Mouse (Mus musculus) intestine, embryonic 14.5 days (tissue): ENCODE data around the gene Cenpc1. TPM values are rescaled to one million over a fixed set of nuclear protein-coding genes. Genes with fewer than 3 reads are reported as not detected.

Source experiments
- ATAC-seq: fragments of 200-750 bp; cut with Nextera tagmentation; replicated peaks from 2 replicates; pipeline ENCODE4 v1.8.0; 2017; ENCODE audit warnings: low read depth, moderate number of reproducible peaks, moderate TSS enrichment, moderate library complexity; ENCODE audit not compliant: low FRiP score, low TSS enrichment
- DNase-seq: peaks from one replicate; pipeline ENCODE4 v3.0.0-alpha.2; 2018; ENCODE audit warnings: low spot score
- H3K27ac ChIP-seq: fragments of 300-500 bp; sonication (generic); 2 replicates; pipeline ENCODE4 v1.5.1; 2014; ENCODE audit warnings: low read depth, mild to moderate bottlenecking, control low read depth
- H3K27me3 ChIP-seq: fragments of 300-500 bp; sonication (generic); replicated peaks from 2 replicates; pipeline ENCODE4 v1.6.1; 2014; ENCODE audit warnings: low read length, control low read depth; ENCODE audit not compliant: control insufficient read depth, insufficient read depth
- H3K36me3 ChIP-seq: fragments of 300-500 bp; sonication (generic); 2 replicates; pipeline ENCODE4 v1.6.1; 2014; ENCODE audit warnings: low read length, control low read depth; ENCODE audit not compliant: control insufficient read depth, insufficient read depth
- H3K4me1 ChIP-seq: fragments of 300-500 bp; sonication (generic); replicated peaks from 2 replicates; pipeline ENCODE4 v1.6.1; 2014; ENCODE audit warnings: low read length, control low read depth, mixed read lengths; ENCODE audit not compliant: control insufficient read depth, insufficient read depth
- H3K4me2 ChIP-seq: fragments of 300-500 bp; sonication (generic); 2 replicates; pipeline ENCODE4 v1.6.1; 2014; ENCODE audit warnings: low read length
- H3K4me3 ChIP-seq: fragments of 300-500 bp; sonication (generic); 2 replicates; pipeline ENCODE4 v1.5.1; 2014; ENCODE audit warnings: low read depth, low read length, control low read depth, mixed read lengths
- H3K9ac ChIP-seq: fragments of 300-500 bp; sonication (generic); 2 replicates; pipeline ENCODE4 v1.6.1; 2014; ENCODE audit warnings: mild to moderate bottlenecking, low read length
- H3K9me3 ChIP-seq: fragments of 300-500 bp; sonication (generic); 2 replicates; pipeline ENCODE4 v1.6.1; 2016; ENCODE audit warnings: low read length, control low read depth; ENCODE audit not compliant: control insufficient read depth
- WGBS: fragments of 180-500 bp; shearing (Covaris S2); extraction: QIAGEN DNeasy Blood & Tissue Kit; methylation state at CpG from one replicate; pipeline ENCODE4 v1.1.7; 2014; 5-methylcytosine and 5-hydroxymethylcytosine counted together
- polyA plus RNA-seq: library from polyadenylated mRNA; unstranded; fragments of >200 nt; fragmentation: Nextera tagmentation; extraction: Ambion mirVana; gene quantifications from 2 replicates; pipeline ENCODE4 v1.2.1, GENCODE M21; 2014

The Cenpc1 gene
- polyA plus RNA-seq, result 30.5 and 32.4 TPM in 2 replicates

GRCm38 (mm10) chr5:86065101-86065875, at the start of gene Cenpc1:
Cenpc1 (minus strand) TSS chr5:86065583.
- WGBS, result under 1% methylated on average over 60 of the region's 60 CpGs
- no peaks in the 10 kb centered on the region for H3K4me1 ChIP-seq
- no peaks in the 10 kb centered on the region for H3K9me3 ChIP-seq
- H3K9ac ChIP-seq, result peak within 1 kb of the TSS; percentile 78
- peak within 1 kb of the TSS; percentile 75 for H3K4me3 ChIP-seq
- DNase-seq (peak; percentile 100), ATAC-seq (peak; percentile 92)
- H3K27me3 ChIP-seq, result no peaks in the 10 kb centered on the region
- no peaks in the 10 kb centered on the region for H3K36me3 ChIP-seq
- peak within 1 kb of the TSS; percentile 88 for H3K27ac ChIP-seq
- H3K4me2 ChIP-seq, result peak within 1 kb of the TSS; percentile 81

DNA sequence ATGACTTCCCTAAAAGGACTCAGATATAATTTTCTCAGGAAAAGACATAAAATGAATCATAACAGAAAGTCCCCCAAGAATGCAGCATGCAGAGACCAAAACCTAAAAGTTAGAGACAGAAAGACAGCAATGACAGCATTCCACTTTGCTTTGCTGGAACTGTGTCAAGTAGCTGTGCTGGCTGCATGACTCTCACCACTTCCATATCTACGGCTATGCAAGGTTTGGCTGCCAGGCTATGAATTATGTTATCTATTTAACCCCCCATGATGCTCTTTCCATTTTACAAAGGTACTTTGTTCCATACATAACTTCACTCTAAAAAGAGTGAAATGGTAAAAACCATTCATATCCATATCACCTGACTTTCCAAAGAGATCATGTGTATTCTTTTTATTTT, 48.6 kb upstream of the Cenpc1 start:
- Histone ChIP-seq H3K4me3 (no peak overlapping the region), H3K9ac (no peak overlapping the region), H3K36me3 (peaks cover 50% of the 10 kb centered on the region), H3K27me3 (no peaks in the 10 kb centered on the region), H3K4me1 (no peaks in the 10 kb centered on the region), H3K4me2 (no peak overlapping the region), H3K9me3 (no peaks in the 10 kb centered on the region), H3K27ac (no peak overlapping the region)
- DNase-seq (no peak), ATAC-seq (no peak)
- 72% methylated on average over 1 of the region's 1 CpGs for WGBS

DNA sequence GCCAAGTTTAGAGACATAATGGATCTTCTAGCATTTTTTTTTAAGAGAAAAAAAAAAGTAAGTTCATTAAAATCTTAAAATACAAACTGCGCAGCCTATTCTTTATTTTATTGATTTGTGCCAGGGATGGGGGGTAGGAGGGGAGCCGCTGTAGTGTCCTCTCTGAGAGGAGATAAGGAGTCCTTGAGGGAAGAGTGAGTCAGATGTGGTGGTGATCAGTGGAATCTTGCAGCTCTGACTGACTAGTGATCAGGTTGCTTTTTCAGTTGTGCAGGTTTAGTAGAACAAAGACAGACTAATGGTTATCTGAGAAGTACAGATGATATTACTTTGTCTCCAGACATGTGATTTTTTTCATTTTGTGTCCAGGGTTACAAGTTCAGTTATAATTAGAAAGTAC, 47.7 kb upstream of the Cenpc1 start:
- Histone ChIP-seq H3K4me3 (no peak overlapping the region), H3K27ac (no peak overlapping the region), H3K4me2 (no peak overlapping the region), H3K9ac (no peak overlapping the region), H3K27me3 (no peaks in the 10 kb centered on the region), H3K9me3 (no peaks in the 10 kb centered on the region), H3K36me3 (peaks cover 41% of the 10 kb centered on the region), H3K4me1 (no peaks in the 10 kb centered on the region)
- WGBS, result 88% methylated on average over 2 of the region's 2 CpGs
- DNase-seq, result no peak
- no peak for ATAC-seq

- Histone ChIP-seq H3K27me3 (no peaks in the 10 kb centered on the region), H3K4me3 (no peak overlapping the region), H3K9ac (no peak overlapping the region), H3K4me1 (no peaks in the 10 kb centered on the region), H3K36me3 (peaks cover 39% of the 10 kb centered on the region), H3K4me2 (no peak overlapping the region), H3K27ac (no peak overlapping the region), H3K9me3 (no peaks in the 10 kb centered on the region)
- ATAC-seq (no peak), DNase-seq (no peak)
- WGBS, result 90% methylated on average over 1 of the region's 1 CpGs
These were observed 45.7 kb upstream of the Cenpc1 start for GRCm38 (mm10) chr5:86111074-86111473.

- H3K4me1 ChIP-seq, result no peaks in the 10 kb centered on the region
- no peak overlapping the region for H3K9ac ChIP-seq
- H3K9me3 ChIP-seq, result no peaks in the 10 kb centered on the region
- H3K4me3 ChIP-seq, result no peak overlapping the region
- 86% methylated on average over 2 of the region's 2 CpGs for WGBS
- no peak for DNase-seq
- ATAC-seq, result no peak
- no peak overlapping the region for H3K27ac ChIP-seq
- no peak overlapping the region for H3K4me2 ChIP-seq
- no peaks in the 10 kb centered on the region for H3K27me3 ChIP-seq
- H3K36me3 ChIP-seq, result peaks cover 16% of the 10 kb centered on the region; the same call in 1 of the 2 replicates
These were observed 41.2 kb upstream of the Cenpc1 start for GRCm38 (mm10) chr5:86106610-86107009.

DNA sequence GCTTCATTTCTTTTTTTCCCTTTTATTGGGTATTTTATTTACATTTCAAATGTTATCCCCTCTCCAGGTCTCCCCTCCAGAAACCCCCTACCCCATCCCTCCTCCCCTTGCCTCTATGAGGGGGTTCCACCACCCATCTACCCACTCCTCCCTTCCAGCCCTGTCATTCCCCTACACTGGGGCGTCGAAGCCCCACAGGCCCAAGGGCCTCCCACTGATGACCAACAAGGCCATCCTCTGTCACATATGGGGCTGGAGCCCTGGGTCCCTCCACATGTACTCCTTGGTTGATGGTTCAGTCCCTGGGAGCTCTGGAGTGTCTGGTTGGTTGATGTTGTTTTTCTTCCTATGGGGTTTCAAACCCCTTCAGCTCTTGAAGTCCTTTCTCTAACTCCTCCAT, 36.8 kb upstream of the Cenpc1 start:
- DNase-seq (no peak), ATAC-seq (no peak)
- Histone ChIP-seq H3K36me3 (no peaks in the 10 kb centered on the region), H3K4me2 (no peak overlapping the region), H3K27me3 (no peaks in the 10 kb centered on the region), H3K27ac (no peak overlapping the region), H3K9me3 (no peaks in the 10 kb centered on the region), H3K4me3 (no peak overlapping the region), H3K9ac (no peak overlapping the region), H3K4me1 (no peaks in the 10 kb centered on the region)
- 96% methylated on average over 2 of the region's 2 CpGs for whole genome bisulfite sequencing

DNA sequence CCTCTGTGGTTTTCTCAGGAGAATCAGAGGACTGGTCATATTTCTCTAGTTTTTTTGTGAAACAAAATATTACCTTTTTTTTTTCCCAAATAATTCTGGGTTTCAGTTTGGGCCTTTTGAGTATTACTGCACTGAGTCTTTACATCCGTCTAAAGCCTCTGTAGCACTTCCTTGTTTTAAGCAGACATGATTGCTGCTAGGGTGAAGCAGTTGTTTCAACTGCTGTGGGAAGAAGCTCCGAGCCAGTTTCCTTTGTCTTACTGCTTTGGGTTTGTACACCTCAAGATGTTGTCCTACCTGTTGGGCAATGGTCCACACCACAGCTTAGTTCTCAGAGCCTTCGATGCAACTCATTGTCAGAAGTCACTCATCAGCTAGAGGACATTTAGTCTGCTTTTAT, 35.2 kb upstream of the Cenpc1 start:
- Histone ChIP-seq H3K9ac (no peak overlapping the region), H3K9me3 (no peaks in the 10 kb centered on the region), H3K4me2 (no peak overlapping the region), H3K4me3 (no peak overlapping the region), H3K27ac (no peak overlapping the region), H3K27me3 (no peaks in the 10 kb centered on the region), H3K4me1 (no peaks in the 10 kb centered on the region), H3K36me3 (no peaks in the 10 kb centered on the region)
- no peak for DNase-seq
- ATAC-seq, result no peak
- WGBS, result 74% methylated on average over 3 of the region's 3 CpGs

DNA sequence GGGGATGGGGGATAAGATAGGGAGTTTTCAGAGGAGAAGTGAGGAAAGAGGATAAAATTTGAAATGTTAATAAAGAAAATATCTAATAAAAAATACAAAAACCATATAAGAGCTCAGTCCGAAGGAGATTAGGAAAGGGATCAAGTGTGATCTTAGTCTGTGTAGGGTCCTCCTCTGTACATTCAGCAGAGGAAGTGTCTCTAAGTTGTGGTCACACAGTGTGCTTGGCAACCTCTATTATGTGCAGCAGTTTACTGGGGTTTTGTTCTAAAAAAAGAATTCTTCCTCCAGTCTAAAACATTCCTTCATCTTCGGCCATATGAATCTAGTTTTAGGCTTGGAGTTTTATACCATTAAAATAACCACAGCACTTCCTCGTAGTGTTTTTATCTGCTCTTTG, 33.6 kb upstream of the Cenpc1 start:
- Histone ChIP-seq H3K27ac (no peak overlapping the region), H3K36me3 (no peaks in the 10 kb centered on the region), H3K4me3 (no peak overlapping the region), H3K27me3 (no peaks in the 10 kb centered on the region), H3K9me3 (no peaks in the 10 kb centered on the region), H3K4me1 (no peaks in the 10 kb centered on the region), H3K9ac (no peak overlapping the region), H3K4me2 (no peak overlapping the region)
- DNase-seq (no peak), ATAC-seq (no peak)
- 87% methylated on average over 3 of the region's 3 CpGs for WGBS

DNA sequence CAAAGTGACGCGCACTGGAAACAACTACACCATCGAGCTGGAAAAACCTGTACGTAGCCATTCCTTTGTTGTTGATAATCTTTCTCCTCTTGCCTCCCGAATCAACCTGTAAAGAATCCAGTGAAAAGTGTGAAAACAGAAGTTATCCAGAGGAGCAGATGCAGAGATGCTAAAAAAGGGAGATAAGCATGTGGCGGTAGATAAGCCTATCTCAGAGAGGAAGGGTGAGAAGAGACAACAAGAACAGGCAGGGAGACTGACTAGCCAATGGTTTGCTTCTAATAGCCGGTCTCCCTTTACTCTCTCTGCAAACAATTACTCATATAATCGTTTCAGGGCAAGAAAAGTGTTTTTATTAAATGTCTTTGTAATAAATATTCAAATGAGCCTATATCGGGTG, 29.4 kb upstream of the Cenpc1 start:
- no peaks in the 10 kb centered on the region for H3K27me3 ChIP-seq
- H3K9me3 ChIP-seq, result no peaks in the 10 kb centered on the region
- H3K4me2 ChIP-seq, result no peak overlapping the region
- no peak for ATAC-seq
- no peak overlapping the region for H3K9ac ChIP-seq
- H3K27ac ChIP-seq, result no peak overlapping the region
- H3K36me3 ChIP-seq, result no peaks in the 10 kb centered on the region
- H3K4me1 ChIP-seq, result no peaks in the 10 kb centered on the region
- WGBS, result 80% methylated on average over 9 of the region's 9 CpGs
- no peak for DNase-seq
- no peak overlapping the region for H3K4me3 ChIP-seq
